Mouse (Mus musculus): Measurements from ENCODE around the gene Brat1. TPM values are rescaled to one million over a fixed set of nuclear protein-coding genes. Genes with fewer than 3 reads are reported as not detected.

The Brat1 gene
- total RNA-seq, 2 experiments from 2014 or later: 6.4 to 7.8 TPM

- DNase-seq: no peak
These were observed 38.9 kb downstream of the Brat1 start for GRCm38 (mm10) chr5:140743706-140744131.

- DNase-seq: peak in 1 of 2 experiments; percentile 65
These were observed 43.6 kb downstream of the Brat1 start for GRCm38 (mm10) chr5:140748425-140748824.

GRCm38 (mm10) chr5:140749062-140749875, 44.5 kb downstream of the Brat1 start:
- DNase-seq: peak; percentile 83 to 85

- DNase-seq: no peak
These were observed 46.1 kb downstream of the Brat1 start for GRCm38 (mm10) chr5:140750925-140751324.

- no peak for DNase-seq
These were observed 47.2 kb downstream of the Brat1 start for GRCm38 (mm10) chr5:140752041-140752440.

- no peak for DNase-seq
These were observed 47.8 kb downstream of the Brat1 start for GRCm38 (mm10) chr5:140752639-140753038.

- DNase-seq: no peak
These were observed 48.4 kb downstream of the Brat1 start for GRCm38 (mm10) chr5:140753223-140753622.

- DNase-seq: no peak
These were observed 54.1 kb downstream of the Brat1 start for GRCm38 (mm10) chr5:140758864-140759263.

GRCm38 (mm10) chr5:140762540-140762939, 57.7 kb downstream of the Brat1 start:
- DNase-seq: no peak

- peak; percentile 52 to 79 for DNase-seq
These were observed 60.3 kb downstream of the Brat1 start for GRCm38 (mm10) chr5:140764921-140765613.

- DNase-seq: no peak
These were observed 61.8 kb downstream of the Brat1 start for GRCm38 (mm10) chr5:140766566-140766965.

GRCm38 (mm10) chr5:140767704-140768141, 62.9 kb downstream of the Brat1 start:
- peak; percentile 86 to 92 for DNase-seq

- DNase-seq: peak; percentile 43 to 49
These were observed 63.5 kb downstream of the Brat1 start for GRCm38 (mm10) chr5:140768333-140768732.

Other genes with a start within 250 kb of the Brat1 start
- 1 to 10 TPM; 4.9 to 6.9 TPM for gene Chst12, start 199.5 kb upstream of the Brat1 start, total RNA-seq (2021)
- not detected for gene Grifin, start 139.9 kb upstream of the Brat1 start, total RNA-seq (2021)
- 1 to 10 TPM; 6.7 to 9.9 TPM for gene Lfng, start 97.7 kb upstream of the Brat1 start, total RNA-seq (2021)
- 1 to 10 TPM; 7.6 to 7.7 TPM for gene Ttyh3, start 56.0 kb upstream of the Brat1 start, total RNA-seq (2021)
- 1 to 10 TPM; 4.0 to 5.3 TPM for gene Iqce, start 2.6 kb upstream of the Brat1 start, total RNA-seq (2021)
- under 1 TPM; 0.47 to 0.75 TPM for gene Amz1, start 19.1 kb downstream of the Brat1 start, total RNA-seq (2021)
- 100 to 1,000 TPM; 126 to 130 TPM for gene Gna12, start 125.4 kb downstream of the Brat1 start, total RNA-seq (2021)